Mouse (Mus musculus) cerebellum, postnatal 25 days (tissue): ENCODE measurements at regions not wholly inside any gene's neighbourhood (a gene's known extent, or its start where the extent isn't known, plus 50 kb on each side); places are given as distances from the start of the nearest gene placed in this dataset.

Experiments used
- DNase-seq, 2 experiments: peaks; one replicate each; pipeline ENCODE4 v3.0.0; 2021; ENCODE audit warnings: mixed read lengths in 2 of 2

DNA sequence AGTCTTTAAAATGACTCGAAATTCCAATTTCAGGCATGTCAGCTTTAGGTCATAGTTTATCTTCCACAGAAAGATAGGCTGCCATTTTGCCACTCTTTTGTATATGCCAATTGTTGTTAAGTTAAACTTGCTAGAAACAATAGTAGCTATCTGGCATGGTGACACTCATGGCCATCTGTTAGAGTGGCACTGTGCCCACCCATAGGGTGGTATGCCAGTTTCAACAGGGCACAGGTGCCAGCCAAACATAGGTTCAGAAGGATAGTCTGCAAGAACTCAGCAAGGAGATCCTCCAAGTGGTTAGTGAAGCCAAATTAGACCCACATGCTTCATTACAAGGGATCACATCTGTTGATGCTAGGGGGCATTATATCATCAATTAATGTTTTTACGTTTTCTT, 135.8 kb upstream of the Gm6812 start:
- peak; percentile 86 to 88 for DNase-seq

DNA sequence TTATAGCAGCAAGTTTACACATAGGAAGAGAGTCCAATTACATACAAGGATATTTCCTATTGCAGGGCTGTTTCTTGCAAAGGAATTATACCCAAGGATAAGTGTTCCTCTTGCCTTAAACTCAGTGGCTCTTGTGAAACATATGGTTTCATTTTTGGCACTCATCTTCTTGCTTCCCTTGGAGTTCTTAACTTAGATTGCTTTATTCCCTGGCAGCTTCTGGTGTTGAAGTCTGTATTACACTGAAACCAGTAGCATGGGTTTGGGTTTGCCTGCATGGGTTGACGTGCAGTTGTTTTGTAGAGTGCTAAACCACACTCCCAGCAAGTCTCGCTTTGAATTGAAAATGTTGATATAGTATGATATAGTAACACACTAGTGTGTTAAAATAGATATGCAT, 116.3 kb upstream of the Gm6812 start:
- no peak for DNase-seq

GRCm38 (mm10) chrX:69007986-69008385, 115.1 kb upstream of the Gm6812 start:
- DNase-seq = peak; percentile 16 to 24
